Mouse (Mus musculus) left cerebral cortex, adult 18-20 months (tissue): ENCODE measurements around the gene Ipo13. TPM values are rescaled to one million over a fixed set of nuclear protein-coding genes. Genes with fewer than 3 reads are reported as not detected.

Experiments
- DNase-seq, 2 experiments: peaks; one replicate each; pipeline ENCODE4 v3.0.0; 2021 to 2022; ENCODE audit warnings: low spot score in 2 of 2, mixed read lengths in 1 of 2
- total RNA-seq, 2 experiments: library from RNA; stranded (reverse); gene quantifications; 2 replicates each; pipeline ENCODE4 v1.2.3; 2021

The Ipo13 gene
- total RNA-seq, 2 experiments from 2014 or later: 106 to 125 TPM

DNA sequence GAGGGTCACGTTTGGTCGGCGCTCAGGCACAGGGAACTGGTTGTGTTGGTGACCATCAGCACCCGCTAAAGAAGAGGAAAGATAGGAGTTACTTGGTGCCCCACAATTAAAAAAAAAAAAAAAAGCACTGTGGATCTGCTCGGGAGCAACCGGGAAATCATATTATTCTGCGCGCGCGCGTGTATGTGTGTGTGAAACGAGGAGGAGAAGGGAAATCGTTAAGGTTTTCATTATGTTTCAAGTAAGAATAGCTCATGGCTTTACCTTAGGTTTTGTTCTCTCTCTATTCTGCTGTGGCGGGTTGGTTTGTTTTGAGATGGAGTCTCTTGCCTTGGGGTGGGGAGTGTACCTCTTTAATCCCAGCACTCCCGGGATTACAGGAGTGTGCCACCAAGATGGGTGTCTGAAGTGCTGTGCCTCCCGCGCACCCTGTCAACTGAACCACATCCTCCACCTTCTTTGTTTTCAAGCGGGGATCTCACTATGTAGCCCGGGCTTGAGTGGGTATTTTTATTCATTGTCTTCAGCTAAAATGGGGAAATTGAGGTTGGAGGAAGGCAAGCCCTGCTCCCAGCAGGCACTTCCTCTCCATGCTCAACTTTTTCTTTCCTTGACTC is 798 bp upstream of the Ipo13 start:
- DNase-seq: no peak

GRCm38 (mm10) chr4:117914031-117914430 is 768 bp downstream of the Ipo13 start:
- no peak for DNase-seq

GRCm38 (mm10) chr4:117913421-117913820 is 1.4 kb downstream of the Ipo13 start:
- DNase-seq: no peak

GRCm38 (mm10) chr4:117912685-117913273 is 2.0 kb downstream of the Ipo13 start:
- no peak for DNase-seq

- no peak for DNase-seq
Observed at GRCm38 (mm10) chr4:117912131-117912561, 2.7 kb downstream of the Ipo13 start.

GRCm38 (mm10) chr4:117908834-117909453 is 5.9 kb downstream of the Ipo13 start:
- no peak for DNase-seq

DNA sequence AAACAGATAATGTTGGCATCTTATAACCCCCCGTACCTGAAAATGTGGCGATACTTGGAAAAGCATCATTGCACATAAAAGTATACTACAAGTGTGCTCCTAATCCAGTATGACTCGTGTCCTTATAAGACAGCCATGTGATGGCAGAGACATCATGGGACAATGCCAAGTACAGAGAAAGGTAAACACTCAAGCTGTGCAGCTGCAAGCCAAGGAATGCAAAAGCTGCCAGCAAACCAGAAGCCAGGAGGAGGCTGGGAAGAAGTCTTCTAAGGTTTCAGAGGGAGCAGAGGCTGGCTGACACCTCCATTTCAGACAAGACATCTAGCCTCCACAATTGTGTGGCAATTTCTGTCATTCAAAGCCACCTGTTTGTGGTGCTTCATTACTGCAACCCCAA is 8.6 kb downstream of the Ipo13 start:
- no peak for DNase-seq

GRCm38 (mm10) chr4:117904761-117905160 is 10.0 kb downstream of the Ipo13 start:
- DNase-seq: no peak

GRCm38 (mm10) chr4:117904094-117904493 is 10.7 kb downstream of the Ipo13 start:
- peak in 1 of 2 experiments; percentile 65 for DNase-seq

DNA sequence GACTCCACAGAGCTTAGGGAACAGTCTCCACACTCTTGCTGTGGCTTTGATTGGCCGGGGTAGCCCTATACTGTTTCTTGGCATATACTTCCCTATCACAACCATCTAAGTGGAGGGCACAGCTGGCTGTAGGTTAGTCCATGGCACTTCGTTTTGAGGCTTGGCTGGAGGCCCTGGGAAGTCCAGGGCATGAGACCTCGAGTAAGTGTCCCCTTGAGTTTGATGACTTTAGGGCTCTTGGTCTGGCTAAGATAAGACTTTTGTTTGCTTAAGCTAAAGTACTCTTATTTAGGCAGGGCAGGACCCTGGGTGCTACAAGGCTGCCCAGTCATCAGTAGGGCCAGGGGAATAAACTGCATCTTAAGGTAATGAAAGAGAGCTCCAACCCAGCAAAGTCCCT is 16.7 kb downstream of the Ipo13 start:
- DNase-seq: no peak

- DNase-seq: no peak
Observed at GRCm38 (mm10) chr4:117896031-117896430, 18.8 kb downstream of the Ipo13 start.

DNA sequence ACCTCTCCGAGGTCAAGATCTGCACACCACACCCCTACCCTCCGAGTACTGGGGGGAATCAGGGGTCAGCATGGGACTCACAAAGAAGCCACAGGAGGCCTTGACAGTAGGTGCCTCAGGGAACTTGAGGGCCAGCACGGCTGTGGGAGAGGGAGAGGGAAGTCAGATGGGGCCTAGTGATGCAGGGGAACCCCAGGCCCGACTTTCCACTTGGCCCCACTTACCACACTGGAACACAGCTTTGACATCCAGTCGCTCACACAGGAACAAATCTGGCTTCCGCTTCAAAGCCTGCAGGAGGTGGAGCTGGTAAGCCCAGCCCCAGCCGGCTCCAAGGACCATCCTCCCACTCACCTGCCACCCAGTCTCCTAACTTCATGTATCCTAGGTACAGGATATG is 19.5 kb downstream of the Ipo13 start:
- no peak for DNase-seq

DNA sequence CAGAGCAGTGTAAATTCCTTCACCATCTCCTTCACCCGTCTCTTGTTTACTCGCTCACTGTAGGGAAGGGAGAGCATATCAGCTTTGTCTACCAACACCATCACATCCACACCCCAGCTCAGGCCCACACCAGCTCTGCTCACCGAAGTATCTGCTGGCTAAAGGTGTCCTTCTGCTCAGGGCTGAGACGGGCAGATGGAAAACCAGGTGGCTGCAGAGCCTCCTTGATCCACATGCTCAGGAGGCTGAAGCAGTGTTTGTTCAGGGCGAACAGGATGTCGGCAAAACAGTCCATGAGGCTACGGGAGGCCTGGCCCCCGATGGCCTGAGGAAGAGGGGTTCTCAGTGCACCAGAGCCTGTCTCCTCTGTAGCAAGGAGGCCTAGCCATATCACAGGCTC is 20.2 kb downstream of the Ipo13 start:
- no peak for DNase-seq

DNA sequence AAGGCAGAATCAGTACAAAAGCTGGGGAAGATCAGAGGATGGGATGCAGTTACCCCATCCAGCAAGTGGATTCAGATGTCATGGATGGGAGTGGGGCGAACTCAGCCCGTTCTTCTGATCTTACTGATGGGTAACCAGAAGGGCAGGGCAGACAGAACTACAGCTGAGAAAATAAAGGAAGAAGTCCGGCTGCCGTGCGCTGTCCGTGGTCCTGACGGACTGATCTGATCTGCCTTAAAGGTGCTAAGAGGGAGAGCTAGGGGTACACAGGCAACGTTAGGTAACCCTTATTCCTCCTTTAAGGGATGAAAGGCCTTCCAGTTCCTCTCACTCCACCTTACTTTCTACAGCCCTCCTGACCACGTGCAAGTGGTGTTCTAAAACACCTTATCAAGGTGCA is 21.4 kb downstream of the Ipo13 start:
- DNase-seq: no peak

DNA sequence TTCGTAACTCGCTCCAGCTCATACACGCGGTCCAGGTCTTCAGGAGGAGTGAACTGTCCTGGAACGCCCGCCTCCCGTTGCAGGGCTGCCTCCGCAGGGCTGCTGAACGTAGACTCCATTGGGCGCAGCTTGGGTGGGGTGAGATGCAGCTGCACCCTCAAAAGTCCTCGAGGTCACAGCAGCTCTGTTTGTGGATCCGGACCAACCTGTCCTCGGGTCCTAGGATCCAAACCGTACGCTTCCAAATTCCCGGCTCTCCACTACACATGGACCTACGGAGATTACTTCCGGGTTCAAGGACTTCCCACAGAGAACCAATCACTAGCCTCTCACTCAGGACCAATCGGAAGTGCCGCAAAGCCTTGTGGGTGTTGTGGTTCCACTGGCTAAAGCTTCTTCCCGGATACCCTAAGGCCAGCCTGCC is 23.0 kb downstream of the Ipo13 start, which contains the start of gene Dph2:
Dph2 (minus strand) TSS at position 295 of the 424 bp plus-strand sequence.
- DNase-seq: peak; percentile 78 to 84

DNA sequence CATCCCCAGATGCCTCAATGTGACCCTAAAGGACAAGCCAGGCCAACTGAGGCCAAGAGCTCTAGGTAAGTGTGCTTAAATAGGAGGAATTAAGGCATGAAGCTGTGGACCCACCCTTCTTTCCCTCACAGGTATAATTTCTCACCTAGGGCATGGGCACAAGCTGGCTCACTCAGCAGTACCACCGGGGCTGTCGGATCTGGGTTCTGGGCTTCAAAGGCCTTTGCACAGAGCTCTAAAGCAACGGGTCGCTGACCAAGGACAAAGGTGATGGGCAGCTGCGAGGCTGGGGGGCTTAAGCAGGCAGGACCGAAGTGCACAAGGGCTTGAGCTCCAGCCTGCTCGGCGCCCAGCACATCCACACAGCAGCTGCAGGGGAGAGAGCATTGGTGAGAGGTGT is 24.0 kb downstream of the Ipo13 start:
- DNase-seq: no peak

DNA sequence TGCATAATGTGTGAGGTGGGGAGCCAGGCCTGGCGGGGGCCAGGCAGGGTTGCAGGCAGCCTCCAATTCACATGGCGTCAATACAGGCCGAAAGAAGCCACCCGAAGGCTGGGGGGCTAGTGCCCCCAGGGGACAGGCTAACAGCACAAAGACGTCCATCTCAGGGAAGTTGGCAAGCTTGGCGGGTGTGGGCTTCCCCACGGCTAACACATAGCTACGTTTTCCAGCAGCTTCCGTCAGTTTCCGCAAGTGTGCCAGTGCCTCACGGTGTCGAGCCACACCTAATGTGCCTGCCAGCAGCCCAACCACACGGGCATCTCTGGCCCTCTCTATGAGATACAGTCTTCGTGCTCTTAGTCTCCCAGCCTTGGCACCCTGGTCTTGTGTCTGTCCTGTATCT is 24.8 kb downstream of the Ipo13 start:
- DNase-seq: no peak

GRCm38 (mm10) chr4:117889471-117889870 is 25.3 kb downstream of the Ipo13 start:
- no peak for DNase-seq

DNA sequence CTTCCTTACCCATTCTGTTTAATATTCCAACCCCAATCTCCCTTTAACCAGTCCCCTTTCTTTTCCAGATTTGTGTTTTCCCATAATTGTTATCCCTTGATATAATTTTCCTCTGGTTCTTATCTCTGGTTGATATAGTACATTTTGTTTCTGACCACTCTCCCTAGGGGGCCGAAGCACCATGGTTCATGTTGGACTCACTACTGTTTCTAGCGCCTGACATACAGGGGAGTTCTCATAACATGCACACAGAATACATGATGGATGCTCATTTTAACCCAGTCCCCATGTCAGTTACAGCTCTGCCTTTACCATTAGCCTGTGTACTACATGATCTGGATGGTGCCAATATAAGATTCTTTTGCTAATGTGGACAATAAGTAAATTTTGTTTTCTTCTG is 26.9 kb downstream of the Ipo13 start:
- DNase-seq: no peak

DNA sequence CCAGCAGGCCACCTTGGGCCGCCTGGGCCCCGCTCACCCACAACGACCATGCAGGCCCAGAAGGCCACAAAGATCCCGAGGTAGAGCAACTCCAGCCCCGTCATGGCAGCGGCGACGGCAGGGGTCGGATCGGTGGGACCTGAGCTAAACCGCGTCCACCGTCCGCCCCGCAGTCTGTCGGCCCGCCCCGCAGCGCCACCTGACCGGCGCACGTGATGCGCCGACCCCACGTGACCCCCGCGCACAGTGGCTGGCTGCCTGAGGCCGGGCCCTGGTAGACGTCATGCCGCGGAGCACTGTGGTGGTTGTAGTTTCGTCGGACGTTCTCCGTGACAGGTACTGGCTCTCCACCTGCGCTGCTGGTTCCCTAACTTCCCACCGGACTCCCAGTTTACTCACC is 27.7 kb downstream of the Ipo13 start, which contains the start of gene Atp6v0b:
Atp6v0b (minus strand) TSS at position 201 of the 400 bp plus-strand sequence.
- DNase-seq: peak; percentile 95 to 98

DNA sequence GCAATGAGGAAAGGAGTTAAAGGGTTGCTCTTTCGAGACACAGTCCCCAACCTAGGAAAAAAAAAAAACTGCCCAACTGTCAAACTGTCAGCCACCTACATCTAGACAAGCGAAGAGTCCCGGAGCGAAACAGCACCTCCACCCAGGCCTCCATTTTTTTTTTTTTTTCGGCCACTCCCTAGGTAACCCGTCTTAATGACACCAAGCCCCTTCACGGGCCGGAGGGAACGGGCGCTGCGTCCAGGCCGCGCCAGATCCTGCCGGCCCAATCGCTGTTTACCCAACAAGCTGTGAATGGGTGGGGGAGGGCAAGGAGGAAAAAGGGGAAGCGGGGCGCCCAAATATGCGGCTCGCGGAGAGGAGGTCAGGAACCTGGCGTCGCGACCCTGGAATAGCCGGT is 28.2 kb downstream of the Ipo13 start:
- DNase-seq: no peak

- DNase-seq: peak in 1 of 2 experiments; percentile 38
Observed at GRCm38 (mm10) chr4:117885994-117886393, 28.8 kb downstream of the Ipo13 start.
